Mouse (Mus musculus) ES-Bruce4 (cell line): ENCODE data around the gene Rbl1.

Experiments
- CTCF ChIP-seq: IDR thresholded peaks from one replicate; pipeline ENCODE4 v1.8.1; 2011; ENCODE audit warnings: low read depth, low read length
- EP300 ChIP-seq: IDR thresholded peaks from 2 replicates; pipeline ENCODE4 v1.6.1; 2011; ENCODE audit warnings: low read depth, low read length; ENCODE audit not compliant: insufficient read depth
- POLR2A ChIP-seq: IDR thresholded peaks from one replicate; pipeline ENCODE4 v1.8.1; 2011; ENCODE audit warnings: low read length; ENCODE audit not compliant: insufficient read depth

DNA sequence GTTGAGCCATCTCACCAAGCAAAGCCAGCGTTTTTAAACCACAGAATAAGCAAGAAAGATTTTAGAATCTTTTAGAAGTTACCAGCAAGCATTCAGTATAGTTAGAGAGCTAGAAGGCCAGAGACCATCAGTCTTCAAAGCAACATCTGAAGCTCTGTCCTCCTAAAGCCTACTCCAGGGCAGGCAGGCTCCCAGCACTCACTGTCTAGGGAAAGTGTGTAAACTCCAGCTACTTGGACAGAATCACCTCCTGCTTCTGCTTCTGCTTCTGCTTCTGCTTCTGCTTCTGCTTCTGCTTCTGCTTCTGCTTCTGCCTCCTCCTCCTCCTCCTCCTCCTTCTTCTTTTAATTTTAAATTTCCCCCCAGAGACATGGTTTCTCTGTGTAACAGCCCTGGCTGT, 48.3 kb downstream of the Rbl1 start:
- TF ChIP-seq CTCF: no peak
- no peak for TF ChIP-seq POLR2A
- TF ChIP-seq EP300: no peak
